Mouse (Mus musculus): ENCODE measurements at regions not wholly inside any gene's neighbourhood (a gene's known extent, or its start where the extent isn't known, plus 50 kb on each side); places are given as distances from the start of the nearest gene placed in this dataset.

GRCm38 (mm10) chr13:111860931-111861330 is 52.1 kb upstream of the Map3k1 start:
- H3K36me3 ChIP-seq (ENCODE audit: control insufficient read depth, insufficient read depth): no peaks in the 10 kb centered on the region

DNA sequence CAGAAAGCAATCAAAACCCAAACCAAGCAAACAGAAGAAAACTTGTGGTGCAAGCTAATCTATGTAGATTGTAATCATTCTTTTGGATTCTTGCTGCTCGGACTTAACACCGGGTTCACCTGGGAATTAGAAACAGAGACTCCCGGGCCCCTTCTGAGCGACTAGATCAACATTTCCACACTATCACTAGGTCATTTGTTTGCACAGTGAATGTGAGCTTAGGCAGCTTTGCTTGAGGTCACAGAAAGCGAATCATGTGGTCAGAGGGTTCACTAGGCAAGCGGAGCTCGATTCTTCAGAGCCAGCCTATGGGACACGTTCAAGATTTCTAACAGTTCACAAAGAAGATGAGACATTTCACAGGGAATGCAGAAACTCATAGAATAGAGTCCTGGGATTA is 53.5 kb upstream of the Map3k1 start:
- H3K27me3 ChIP-seq (ENCODE audit: control insufficient read depth, insufficient read depth, insufficient read length): no peaks in the 10 kb centered on the region
- H3ac ChIP-seq (ENCODE audit: control insufficient read depth, insufficient read length, low read depth): no peak overlapping the region
- H3K79me2 ChIP-seq (ENCODE audit: control insufficient read depth, insufficient read depth): no peaks in the 10 kb centered on the region
- TF ChIP-seq CTCF (IDR thresholded peaks at IDR 0.05; ENCODE audit: control insufficient read depth, insufficient read depth, insufficient read length): no peak
- TF ChIP-seq USF1 (IDR thresholded peaks at IDR 0.05; ENCODE audit: low read depth): no peak
- no peak for TF ChIP-seq FOSL1 (IDR thresholded peaks at IDR 0.05; ENCODE audit: insufficient read depth, low read length, poor library complexity, severe bottlenecking)
- TF ChIP-seq MYOD1 (IDR thresholded peaks at IDR 0.05; ENCODE audit: control insufficient read depth, insufficient read length, low read depth): no peak
- no peak for TF ChIP-seq MYOG (IDR thresholded peaks at IDR 0.05; ENCODE audit: control insufficient read depth, extremely low read depth, insufficient read length)
- no peak for TF ChIP-seq MAX (IDR thresholded peaks at IDR 0.05)
- H3K4me3 ChIP-seq (ENCODE audit: insufficient read depth, poor library complexity, severe bottlenecking): no peak overlapping the region
- no peaks in the 10 kb centered on the region for H3K79me3 ChIP-seq (ENCODE audit: low read depth)
- no peaks in the 10 kb centered on the region for H3K36me3 ChIP-seq (ENCODE audit: control insufficient read depth, insufficient read depth)

More at GRCm38 (mm10) chr13:111860931-111861330, 52.1 kb upstream of the Map3k1 start:
- H3K27me3 ChIP-seq (ENCODE audit: control insufficient read depth, insufficient read depth, insufficient read length): no peaks in the 10 kb centered on the region
- TF ChIP-seq USF1 (IDR thresholded peaks at IDR 0.05; ENCODE audit: low read depth): no peak
- TF ChIP-seq CEBPB (IDR thresholded peaks at IDR 0.05; ENCODE audit: low read depth): no peak
- TF ChIP-seq MAX (IDR thresholded peaks at IDR 0.05): no peak
- no peak for TF ChIP-seq FOSL1 (IDR thresholded peaks at IDR 0.05; ENCODE audit: insufficient read depth, low read length, poor library complexity, severe bottlenecking)
- TF ChIP-seq CTCF (IDR thresholded peaks at IDR 0.05; ENCODE audit: control insufficient read depth, insufficient read depth, insufficient read length): no peak
- no peak for TF ChIP-seq MYOG (IDR thresholded peaks at IDR 0.05; ENCODE audit: control insufficient read depth, extremely low read depth, insufficient read length)
- no peak for TF ChIP-seq MYOD1 (IDR thresholded peaks at IDR 0.05; ENCODE audit: control insufficient read depth, insufficient read length, low read depth)
- H3K79me3 ChIP-seq (ENCODE audit: low read depth): no peaks in the 10 kb centered on the region
- no peak overlapping the region for H3K4me3 ChIP-seq (ENCODE audit: insufficient read depth, poor library complexity, severe bottlenecking)
- H3ac ChIP-seq (ENCODE audit: control insufficient read depth, insufficient read length, low read depth): no peak overlapping the region
- H3K79me2 ChIP-seq (ENCODE audit: control insufficient read depth, insufficient read depth): no peaks in the 10 kb centered on the region

GRCm38 (mm10) chr13:111865956-111866355 is 57.2 kb upstream of the Map3k1 start:
- Histone ChIP-seq H3K36me3 (ENCODE audit: control insufficient read depth, insufficient read depth) (no peaks in the 10 kb centered on the region), H3K4me3 (ENCODE audit: insufficient read depth, poor library complexity, severe bottlenecking) (no peak overlapping the region), H3ac (ENCODE audit: control insufficient read depth, insufficient read length, low read depth) (no peak overlapping the region), H3K27me3 (ENCODE audit: control insufficient read depth, insufficient read depth, insufficient read length) (no peaks in the 10 kb centered on the region), H3K79me2 (ENCODE audit: control insufficient read depth, insufficient read depth) (no peaks in the 10 kb centered on the region), H3K79me3 (ENCODE audit: low read depth) (no peaks in the 10 kb centered on the region)
- no peak for TF ChIP-seq MAX (IDR thresholded peaks at IDR 0.05)
- TF ChIP-seq FOSL1 (IDR thresholded peaks at IDR 0.05; ENCODE audit: insufficient read depth, low read length, poor library complexity, severe bottlenecking): no peak

GRCm38 (mm10) chr13:111867261-111867660 is 58.5 kb upstream of the Map3k1 start:
- H3ac ChIP-seq (ENCODE audit: control insufficient read depth, insufficient read length, low read depth): no peak overlapping the region
- H3K4me3 ChIP-seq (ENCODE audit: insufficient read depth, poor library complexity, severe bottlenecking): no peak overlapping the region
- H3K27me3 ChIP-seq (ENCODE audit: control insufficient read depth, insufficient read depth, insufficient read length): no peaks in the 10 kb centered on the region
- H3K79me2 ChIP-seq (ENCODE audit: control insufficient read depth, insufficient read depth): no peaks in the 10 kb centered on the region
- TF ChIP-seq FOSL1 (IDR thresholded peaks at IDR 0.05; ENCODE audit: insufficient read depth, low read length, poor library complexity, severe bottlenecking) (no peak), MYOD1 (IDR thresholded peaks at IDR 0.05; ENCODE audit: control insufficient read depth, insufficient read length, low read depth) (no peak), CEBPB (IDR thresholded peaks at IDR 0.05; ENCODE audit: low read depth) (no peak), MAX (IDR thresholded peaks at IDR 0.05) (no peak), CTCF (IDR thresholded peaks at IDR 0.05; ENCODE audit: control insufficient read depth, insufficient read depth, insufficient read length) (no peak), MYOG (IDR thresholded peaks at IDR 0.05; ENCODE audit: control insufficient read depth, extremely low read depth, insufficient read length) (no peak), USF1 (IDR thresholded peaks at IDR 0.05; ENCODE audit: low read depth) (no peak)
- H3K79me3 ChIP-seq (ENCODE audit: low read depth): no peaks in the 10 kb centered on the region
- H3K36me3 ChIP-seq (ENCODE audit: control insufficient read depth, insufficient read depth): no peaks in the 10 kb centered on the region

- Histone ChIP-seq H3K36me3 (ENCODE audit: control insufficient read depth, insufficient read depth) (no peaks in the 10 kb centered on the region), H3K27me3 (ENCODE audit: control insufficient read depth, insufficient read depth, insufficient read length) (no peaks in the 10 kb centered on the region), H3K4me3 (ENCODE audit: insufficient read depth, poor library complexity, severe bottlenecking) (no peak overlapping the region), H3ac (ENCODE audit: control insufficient read depth, insufficient read length, low read depth) (no peak overlapping the region), H3K79me3 (ENCODE audit: low read depth) (no peaks in the 10 kb centered on the region), H3K79me2 (ENCODE audit: control insufficient read depth, insufficient read depth) (no peaks in the 10 kb centered on the region)
- TF ChIP-seq USF1 (IDR thresholded peaks at IDR 0.05; ENCODE audit: low read depth) (no peak), MAX (IDR thresholded peaks at IDR 0.05) (no peak), FOSL1 (IDR thresholded peaks at IDR 0.05; ENCODE audit: insufficient read depth, low read length, poor library complexity, severe bottlenecking) (no peak), MYOD1 (IDR thresholded peaks at IDR 0.05; ENCODE audit: control insufficient read depth, insufficient read length, low read depth) (no peak), CTCF (IDR thresholded peaks at IDR 0.05; ENCODE audit: control insufficient read depth, insufficient read depth, insufficient read length) (no peak), CEBPB (IDR thresholded peaks at IDR 0.05; ENCODE audit: low read depth) (no peak), MYOG (IDR thresholded peaks at IDR 0.05; ENCODE audit: control insufficient read depth, extremely low read depth, insufficient read length) (no peak)
Measured at GRCm38 (mm10) chr13:111867763-111868725, 59.3 kb upstream of the Map3k1 start.
